Mouse (Mus musculus) cerebellum, postnatal 36 days (tissue): ENCODE data around the gene Iars2.

Source experiments
- DNase-seq, 2 experiments: peaks; one replicate each; pipeline ENCODE4 v3.0.0; 2021 to 2022; ENCODE audit warnings: mixed read lengths in 2 of 2

The Iars2 gene

DNA sequence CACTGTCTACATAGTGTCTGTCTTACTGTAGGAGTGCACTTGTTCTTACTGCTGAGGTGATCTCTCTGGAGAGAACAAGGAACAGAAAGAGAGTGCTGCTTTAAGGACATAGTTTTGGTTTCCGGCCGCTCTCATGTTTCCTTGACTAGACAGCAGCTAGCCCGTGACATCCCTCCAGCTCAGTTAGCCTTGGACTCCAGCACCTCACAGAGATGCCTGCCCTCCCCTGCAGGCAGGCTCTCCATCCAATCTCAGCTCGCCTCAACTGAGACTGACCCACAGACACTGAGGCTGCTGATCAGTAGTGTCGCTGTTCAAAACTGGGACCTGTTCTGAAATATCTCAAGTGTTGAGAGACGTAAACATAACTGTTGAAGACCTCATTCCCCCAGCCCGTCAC is 53.2 kb downstream of the Iars2 start:
- DNase-seq: no peak

DNA sequence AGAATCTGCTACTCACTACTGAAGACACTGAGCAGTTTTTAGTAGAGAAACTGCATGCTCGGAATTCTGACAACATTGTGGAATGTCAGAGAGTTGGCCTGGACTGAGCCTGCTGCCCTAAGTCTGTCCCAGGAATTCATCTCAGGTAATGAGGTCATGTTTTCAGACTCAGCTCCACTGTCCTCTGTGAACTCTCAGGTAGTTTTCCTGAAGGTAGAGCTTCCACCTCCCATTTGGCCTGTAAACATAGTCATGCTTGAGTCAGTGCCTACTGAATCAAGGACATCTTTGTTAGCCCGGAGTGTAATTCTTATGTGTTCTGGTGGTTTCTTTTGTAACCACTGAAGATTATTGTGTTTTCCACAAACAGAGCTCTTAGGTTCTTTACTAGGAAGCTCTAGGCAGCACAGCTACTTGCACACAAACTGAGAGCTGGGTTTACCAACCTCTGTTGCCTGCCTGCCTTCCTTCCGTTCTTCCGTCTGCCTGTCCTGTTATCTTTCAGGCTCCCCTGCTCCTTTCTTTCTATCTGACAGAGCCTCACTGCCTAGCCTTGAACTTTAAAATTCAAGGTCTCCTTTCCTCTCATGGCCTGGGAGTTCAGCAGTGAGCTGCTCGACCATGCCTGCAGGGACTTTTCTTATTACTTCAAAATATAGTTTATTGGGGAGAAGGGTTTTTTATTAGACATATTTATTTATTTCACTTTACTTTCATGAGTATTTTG is 54.2 kb downstream of the Iars2 start:
- no peak for DNase-seq

DNA sequence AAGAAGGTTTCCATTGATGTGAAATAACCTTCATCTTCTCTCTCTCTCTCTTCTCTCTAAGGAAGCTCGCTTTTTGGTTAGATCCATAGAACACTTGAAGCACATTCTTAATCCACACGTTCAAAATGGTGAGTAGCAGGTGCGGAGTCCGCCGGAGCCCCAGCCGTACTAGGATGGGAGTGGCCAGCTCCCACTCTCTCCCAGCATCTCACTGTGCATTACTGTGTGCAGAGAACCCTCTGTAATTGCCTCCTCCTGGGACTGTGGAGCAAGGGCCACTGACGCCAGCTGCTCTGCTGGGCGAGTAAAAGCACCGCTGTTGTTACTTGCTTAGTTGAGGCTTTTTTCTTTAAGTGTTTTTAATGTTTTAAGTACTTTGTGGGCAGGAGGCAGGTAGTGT is 57.8 kb downstream of the Iars2 start:
- DNase-seq: no peak

DNA sequence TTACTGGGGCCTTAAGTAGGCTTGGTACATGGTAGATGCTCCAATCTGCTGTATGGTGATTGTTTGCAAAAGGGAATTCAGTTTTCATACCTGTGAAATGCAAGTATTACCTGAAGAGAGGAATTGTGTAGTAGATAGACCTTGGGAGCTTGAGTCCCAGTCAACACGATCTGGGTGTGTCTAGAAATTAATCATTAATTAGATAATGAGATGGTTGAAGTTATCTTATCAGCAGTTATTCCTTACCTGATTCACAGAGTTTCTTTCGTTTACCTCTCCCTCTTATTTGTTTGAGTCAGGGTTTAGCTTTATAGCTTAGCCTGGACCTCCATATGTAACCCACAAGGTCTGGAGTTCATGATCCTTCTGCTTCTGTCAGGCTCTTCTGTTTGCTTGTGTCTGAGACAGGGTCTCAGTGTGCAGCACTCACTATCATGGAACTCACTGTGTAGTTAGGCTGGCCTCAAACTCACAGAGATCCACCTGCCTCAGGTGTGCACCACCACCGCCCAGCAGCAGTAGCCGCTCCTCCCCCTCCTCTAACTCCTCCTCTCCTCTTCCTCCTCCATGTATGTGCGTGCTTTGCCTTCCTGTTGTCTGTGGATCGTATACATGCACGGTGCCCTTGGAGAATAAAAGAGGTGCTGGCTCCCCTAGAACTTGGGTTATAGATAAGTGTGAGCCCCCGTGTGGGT is 58.6 kb downstream of the Iars2 start:
- DNase-seq: no peak

DNA sequence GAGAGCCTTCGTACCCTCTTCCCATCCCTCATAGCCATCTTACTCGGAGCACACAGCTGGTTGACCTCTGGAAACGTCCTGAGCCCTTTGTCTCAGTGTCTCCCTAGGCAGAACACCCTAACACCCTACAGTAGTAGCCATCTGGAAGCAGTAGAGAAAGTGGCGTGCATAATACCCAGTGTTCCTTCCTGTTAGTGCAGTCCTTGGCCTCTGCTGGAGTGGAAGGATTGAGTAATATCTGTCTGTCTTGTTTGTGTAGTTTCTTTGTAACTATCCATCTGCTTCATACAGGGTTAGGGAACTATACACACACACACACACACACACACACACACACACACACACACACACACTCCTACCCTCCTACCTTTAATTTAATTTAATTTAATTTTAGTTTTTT is 60.5 kb downstream of the Iars2 start:
- DNase-seq: no peak

DNA sequence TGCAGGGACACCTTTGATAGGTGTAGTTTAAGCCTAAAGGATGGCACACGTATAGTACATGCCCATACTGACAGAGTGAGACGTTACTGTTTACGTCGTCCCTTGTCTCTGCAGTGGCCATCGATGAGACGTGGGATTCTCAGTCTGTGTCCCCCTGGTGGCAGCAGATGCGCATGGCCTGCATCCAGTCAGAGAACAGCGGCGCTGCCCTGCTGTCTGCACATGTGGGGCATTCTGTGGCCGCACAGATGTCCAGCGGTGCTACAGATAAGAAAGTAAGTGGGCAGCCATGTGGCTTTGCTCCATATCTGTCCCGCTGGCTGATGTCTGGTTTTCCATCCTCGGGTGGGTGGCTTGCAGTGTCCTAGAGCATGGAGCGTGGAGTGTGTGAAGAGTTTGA is 66.6 kb downstream of the Iars2 start:
- DNase-seq: no peak

DNA sequence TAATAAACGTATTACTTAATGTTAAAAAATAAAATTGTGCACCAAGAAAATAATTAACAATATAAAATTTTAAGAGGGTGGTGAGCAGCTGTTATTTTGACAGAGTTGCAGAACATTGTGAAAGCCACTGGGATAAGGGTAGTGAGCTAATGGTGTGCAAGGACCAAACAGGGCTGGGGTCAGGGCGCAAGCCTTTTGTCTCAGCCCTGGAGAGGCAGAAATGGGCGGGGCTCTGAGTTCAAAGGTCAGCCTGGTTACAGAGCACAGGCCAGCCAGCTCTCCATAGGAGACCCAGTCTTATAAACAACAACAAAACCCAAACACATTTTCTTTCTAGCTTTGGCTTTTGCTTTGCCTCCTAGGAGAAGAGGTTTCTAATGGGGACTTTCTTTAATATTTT is 72.4 kb downstream of the Iars2 start:
- DNase-seq: no peak

DNA sequence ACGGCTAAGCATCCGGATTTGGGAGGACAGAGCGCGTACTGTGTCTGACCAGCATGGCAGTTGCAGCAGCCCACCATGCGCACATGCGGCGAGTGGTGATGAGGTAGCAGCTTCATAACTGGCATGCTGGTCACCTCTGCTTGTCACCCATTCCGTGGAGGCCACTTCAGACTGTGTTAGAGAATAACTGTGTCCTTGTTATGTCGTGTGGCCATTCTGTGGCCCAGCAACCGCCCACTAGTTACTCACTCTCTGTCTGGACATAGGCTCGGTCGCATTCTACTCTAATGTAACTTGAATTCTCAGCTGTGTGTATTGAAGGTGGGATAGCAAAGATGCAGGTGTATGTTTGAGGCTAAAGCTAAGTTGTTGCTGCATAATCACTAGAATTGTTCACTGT is 73.9 kb downstream of the Iars2 start:
- no peak for DNase-seq

DNA sequence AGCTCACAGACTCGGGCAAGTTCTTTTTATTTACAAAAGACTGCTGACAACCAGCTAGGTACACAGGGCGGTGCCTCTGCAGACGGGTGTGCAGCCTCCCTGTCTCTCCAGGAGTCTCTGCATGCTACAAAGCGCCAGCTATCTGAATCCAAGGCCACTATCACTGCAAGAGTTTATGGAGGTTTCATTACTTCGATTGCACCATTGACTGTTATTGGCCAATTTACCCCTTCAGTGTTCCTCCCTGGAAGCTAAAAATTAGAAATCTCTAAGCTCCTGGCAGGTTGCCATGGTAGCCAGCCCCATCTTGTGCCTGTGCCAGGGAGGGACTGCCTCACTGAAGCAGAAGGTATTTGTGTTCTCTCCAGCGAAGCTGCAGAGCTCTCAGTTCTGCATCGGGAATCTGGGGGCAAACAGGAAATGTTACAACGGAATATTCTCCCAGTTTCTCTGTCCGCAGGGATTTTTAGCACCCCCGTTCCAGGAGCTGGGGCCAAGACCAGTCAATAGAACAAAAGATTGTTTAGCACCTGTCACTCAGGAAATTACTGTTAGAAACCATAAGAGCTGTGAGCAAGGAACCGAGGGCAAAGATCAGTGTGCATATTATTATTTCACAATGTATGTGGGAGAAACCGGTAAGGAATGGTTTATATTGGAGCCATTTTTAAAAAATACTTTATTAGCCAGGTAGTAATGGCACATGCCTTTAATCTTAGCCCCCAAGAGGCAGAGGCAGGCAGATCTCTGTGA is 75.9 kb downstream of the Iars2 start:
- peak in 1 of 2 experiments; percentile 25 for DNase-seq

DNA sequence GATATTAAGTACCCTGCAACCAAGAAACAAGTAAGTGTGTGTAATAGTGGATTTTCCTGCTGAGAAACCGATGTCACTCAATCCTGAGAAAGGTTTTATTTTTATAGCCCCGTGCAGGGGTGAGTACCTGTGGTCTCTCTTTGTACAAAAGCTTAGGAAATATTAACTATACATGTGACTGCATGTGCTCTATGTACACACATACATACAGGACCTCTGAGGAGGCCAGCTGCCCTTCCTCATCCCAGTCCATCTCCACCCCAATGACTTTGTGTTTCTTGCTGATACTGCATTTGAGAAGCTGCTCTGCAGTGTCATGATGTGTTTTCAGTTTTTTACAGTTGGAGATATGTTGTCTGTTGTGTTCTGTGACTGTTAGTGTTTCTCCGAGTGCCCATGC is 76.8 kb downstream of the Iars2 start:
- no peak for DNase-seq

DNA sequence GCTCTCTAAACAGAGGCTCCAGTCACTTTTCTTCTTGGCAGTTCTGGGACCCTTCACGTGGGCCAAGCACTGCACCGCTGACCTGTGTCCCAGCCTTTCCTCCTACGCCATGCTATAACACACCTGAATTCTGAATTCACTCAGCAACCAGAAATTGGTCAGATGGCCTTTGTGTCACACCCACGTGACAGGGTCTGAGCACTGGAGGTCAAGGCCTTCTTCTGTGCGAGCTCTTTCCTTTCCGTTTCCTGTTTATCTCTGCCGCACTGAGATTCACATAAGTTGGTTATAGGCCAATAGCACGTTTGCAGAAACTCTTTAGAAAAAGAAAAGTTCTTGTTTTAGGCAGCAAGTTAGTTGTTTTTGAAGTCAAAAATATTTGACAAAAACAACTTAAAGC is 80.5 kb downstream of the Iars2 start:
- DNase-seq: no peak

DNA sequence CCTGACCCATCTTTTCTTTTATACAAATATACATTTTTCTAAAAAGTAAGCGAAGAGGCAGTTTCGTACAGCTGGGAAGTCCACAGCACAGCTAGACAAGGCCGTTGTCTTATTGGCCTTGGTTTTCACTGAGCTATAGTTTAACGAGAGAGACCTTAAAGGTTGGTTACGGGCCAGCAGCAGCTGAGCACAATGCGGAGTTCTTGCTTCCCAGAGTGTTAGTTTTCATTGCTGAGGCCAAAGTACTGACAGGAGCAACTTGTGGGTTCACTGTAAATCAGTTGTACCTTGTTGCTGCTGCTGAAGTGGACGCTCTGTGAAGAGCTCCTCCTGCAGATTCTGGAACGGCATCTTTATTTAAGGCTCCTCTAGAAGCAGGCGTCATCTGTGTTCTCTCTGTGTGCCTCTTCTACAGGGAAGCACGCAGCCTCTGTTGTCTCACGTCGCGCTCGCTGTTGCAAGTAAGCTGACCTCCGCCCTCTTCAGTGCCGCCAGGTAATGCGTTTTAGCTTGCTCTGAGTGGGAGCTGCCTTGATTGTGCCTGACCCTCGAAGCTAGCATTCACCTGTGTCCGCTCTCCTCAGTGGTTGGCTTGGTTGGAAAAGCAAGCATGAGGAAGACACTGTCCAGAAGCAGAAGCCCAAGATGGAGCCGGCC is 81.6 kb downstream of the Iars2 start:
- DNase-seq: no peak

DNA sequence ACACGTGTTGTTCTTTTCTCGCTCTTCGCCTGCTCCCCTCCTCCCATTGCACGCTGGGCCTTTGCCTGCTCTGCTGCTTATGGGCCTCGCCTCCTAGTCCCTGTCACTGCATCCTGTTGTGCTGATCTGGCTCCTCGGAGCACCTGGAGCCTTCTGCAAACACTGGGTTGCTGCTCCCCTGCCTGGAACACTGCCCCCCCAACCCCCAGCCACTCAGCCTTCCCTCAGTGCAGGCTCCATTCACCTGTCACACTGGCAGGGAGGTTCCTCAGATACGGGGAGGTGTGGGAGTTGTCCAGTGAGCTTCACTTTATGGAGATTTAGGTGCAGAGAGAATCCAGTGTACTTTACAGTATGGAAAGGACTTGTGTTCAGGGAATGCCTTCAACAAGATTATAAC is 83.7 kb downstream of the Iars2 start:
- DNase-seq: no peak

DNA sequence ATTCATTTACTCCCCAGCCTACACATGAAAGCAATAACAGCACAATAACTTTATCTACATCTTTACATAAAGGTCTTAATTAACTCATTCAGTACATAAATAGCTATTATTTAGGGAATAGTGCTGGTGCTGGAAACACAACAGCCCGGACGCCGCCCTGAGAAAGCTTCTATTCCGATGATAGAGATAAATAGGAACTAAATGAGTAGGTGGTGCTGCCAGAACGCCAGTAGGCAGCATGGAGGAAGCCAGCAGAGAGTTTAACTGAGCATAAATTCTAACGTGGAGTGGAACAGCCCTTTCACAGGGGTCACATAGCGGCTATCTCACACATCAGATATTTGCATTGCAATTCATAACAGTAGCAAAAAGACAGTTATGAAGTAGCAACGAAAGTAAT is 86.2 kb downstream of the Iars2 start:
- DNase-seq: no peak

DNA sequence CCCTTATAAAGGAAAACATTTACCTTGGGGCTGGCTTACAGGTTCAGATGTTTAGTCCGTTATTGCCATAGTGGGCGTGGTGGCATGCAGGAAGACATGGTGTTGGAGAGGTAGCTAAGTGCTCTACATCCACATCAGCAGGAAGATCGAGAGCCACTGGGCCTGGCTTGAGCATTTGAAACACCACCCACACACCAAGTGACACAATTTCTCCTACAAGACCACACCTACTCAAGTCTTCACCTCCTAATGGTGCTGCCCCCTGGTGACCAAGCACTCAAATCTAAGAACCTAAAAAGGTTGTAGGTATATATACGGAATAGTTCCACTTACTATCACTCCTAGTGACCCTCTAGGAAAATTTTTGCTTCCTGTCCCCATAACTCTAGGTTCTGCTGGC is 92.7 kb downstream of the Iars2 start:
- DNase-seq: no peak

DNA sequence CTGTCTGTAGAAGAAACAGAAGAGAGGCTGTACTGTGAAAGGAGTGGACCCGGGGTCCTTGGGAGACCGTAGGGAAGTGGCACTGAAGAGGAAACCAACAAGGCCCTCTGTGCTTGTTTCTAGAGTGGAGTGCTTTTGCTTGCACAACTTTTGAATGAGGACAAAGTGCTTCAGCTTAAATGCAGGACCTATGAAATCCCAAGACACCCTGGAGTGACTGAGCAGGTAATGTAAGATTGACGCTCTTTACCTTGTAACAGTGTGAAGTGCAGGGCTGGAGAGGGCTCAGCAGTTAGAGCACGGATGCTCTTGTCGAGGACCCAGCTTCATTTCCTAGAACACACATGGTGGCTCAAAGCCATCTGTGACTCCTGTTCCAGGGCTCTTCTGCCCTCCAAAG is 93.4 kb downstream of the Iars2 start:
- DNase-seq: no peak
